Mouse (Mus musculus): Measurements from ENCODE around the gene Il2rb. TPM values are rescaled to one million over a fixed set of nuclear protein-coding genes. Genes with fewer than 3 reads are reported as not detected.

The Il2rb gene
- polyA plus RNA-seq, 1 experiment from 2014 or later = not detected

DNA sequence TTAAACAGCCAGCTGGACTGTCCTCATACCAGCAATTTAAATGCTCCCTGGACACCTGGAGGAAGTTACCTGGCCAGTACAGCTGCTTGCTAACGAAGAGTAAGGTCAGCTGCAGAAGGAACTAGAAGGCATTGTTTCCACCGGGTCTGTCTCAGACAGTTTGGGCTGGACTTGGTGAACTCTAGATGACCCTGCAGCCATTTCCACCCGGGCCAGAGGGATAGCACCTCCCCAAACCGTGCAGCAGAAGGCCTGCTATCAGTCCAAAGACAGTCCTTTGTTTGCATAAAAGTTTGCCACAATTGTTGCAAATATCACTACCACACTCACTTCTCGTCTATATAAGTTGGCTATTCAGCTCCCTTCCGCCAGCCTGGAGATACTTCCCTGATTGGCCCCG lies 23.2 kb downstream of the Il2rb start:
- no peak overlapping the region for H3K27ac ChIP-seq
- H3K27me3 ChIP-seq (ENCODE audit: insufficient read depth, poor library complexity, severe bottlenecking) = peaks cover 6% of the 10 kb centered on the region; the same call in 1 of the 2 replicates
- H3K4me1 ChIP-seq (replicated peaks) = peaks cover 17% of the 10 kb centered on the region; the same call in 1 of the 2 replicates
- WGBS = 61% methylated on average over 7 of the region's 7 CpGs
- no peak overlapping the region for H3K4me3 ChIP-seq
- no peaks in the 10 kb centered on the region for H3K36me3 ChIP-seq
- no peak for DNase-seq (ENCODE audit: low spot score)
- no peaks in the 10 kb centered on the region for H3K9me3 ChIP-seq

DNA sequence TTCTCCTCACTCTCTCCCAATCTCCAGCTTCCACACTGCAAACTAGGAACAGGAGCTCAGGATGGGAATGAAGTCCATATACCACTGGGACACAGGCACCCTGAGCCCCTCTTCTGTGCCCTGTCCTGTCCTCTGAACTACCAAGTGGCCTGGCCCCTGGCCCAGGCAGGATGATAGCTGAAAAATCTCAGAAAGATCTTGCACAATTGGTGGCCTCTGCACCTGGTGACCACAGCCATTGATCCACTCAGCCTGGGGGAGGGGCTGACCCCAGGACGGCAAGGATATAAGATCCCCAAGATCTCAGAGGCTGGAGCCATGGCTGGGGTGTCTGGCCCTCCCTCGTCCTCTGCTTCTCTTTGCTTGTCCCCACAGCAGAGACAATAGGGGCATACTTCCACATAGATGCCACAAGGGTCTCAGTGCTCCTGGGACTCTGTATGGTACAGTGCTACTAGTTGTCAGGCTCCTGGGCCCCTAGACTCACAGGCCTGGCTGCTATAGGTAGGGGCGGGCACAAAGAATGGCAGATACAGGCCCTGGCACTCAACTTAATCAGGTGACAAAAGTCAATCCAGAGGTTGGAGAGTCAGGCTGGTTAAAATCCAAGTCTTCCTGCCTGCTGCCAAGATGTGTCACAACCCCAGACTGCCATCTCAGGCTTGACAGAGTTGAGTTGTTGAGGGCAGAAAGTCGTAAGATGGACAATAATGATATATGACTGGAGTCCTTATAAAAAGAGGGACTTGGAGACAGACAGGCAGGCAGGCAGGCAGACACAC lies 24.4 kb downstream of the Il2rb start:
- Histone ChIP-seq H3K4me3 (no peak overlapping the region), H3K9me3 (no peaks in the 10 kb centered on the region), H3K36me3 (no peaks in the 10 kb centered on the region), H3K27ac (0 out of 2 replicates have a peak overlapping the region, but pooled peaks have one; percentile 2), H3K4me1 (replicated peaks) (peaks cover 17% of the 10 kb centered on the region; the same call in 1 of the 2 replicates), H3K27me3 (ENCODE audit: insufficient read depth, poor library complexity, severe bottlenecking) (peaks cover 9% of the 10 kb centered on the region; the same call in 1 of the 2 replicates)
- DNase-seq (ENCODE audit: low spot score) = no peak
- 67% methylated on average over 4 of the region's 4 CpGs for WGBS

DNA sequence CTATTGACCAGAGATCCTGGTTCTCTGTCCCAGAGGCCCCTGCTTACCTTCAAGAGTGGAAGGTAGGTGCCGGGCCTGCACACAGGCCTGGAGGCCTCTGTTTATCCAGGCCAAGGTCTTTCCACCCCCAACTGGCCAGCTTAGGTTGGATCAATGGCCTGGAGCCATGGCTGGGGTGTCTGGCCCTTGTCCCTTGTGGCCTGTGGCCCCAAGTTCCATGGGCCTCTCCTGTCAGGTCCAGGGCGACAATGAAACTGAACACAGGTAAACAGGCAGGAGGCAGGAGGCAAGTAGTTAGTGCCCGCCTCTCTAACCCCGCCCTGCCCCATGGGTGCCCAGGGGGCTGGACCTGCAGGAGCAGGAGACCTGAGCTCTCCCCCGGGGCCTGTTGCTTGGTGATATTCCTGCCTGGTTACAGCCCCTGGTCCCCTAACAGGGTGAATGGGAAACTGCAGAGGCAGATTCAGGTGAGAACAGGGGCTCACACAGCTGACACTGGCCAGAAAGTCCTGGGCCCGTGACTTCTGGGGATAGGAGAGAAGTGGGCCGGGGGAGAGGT lies 26.6 kb downstream of the Il2rb start, which contains the start of gene Tmprss6:
Tmprss6 (minus strand) TSS at position 256 of the 559 bp plus-strand sequence.
- Histone ChIP-seq H3K27ac (no peak within 1 kb of the TSS), H3K27me3 (ENCODE audit: insufficient read depth, poor library complexity, severe bottlenecking) (peaks cover 3% of the 10 kb centered on the region; the same call in 1 of the 2 replicates), H3K4me3 (no peak within 1 kb of the TSS), H3K36me3 (no peaks in the 10 kb centered on the region), H3K4me1 (replicated peaks) (peaks cover 17% of the 10 kb centered on the region; the same call in 1 of the 2 replicates), H3K9me3 (no peaks in the 10 kb centered on the region)
- 81% methylated on average over 7 of the region's 7 CpGs for WGBS
- DNase-seq (ENCODE audit: low spot score) = no peak

DNA sequence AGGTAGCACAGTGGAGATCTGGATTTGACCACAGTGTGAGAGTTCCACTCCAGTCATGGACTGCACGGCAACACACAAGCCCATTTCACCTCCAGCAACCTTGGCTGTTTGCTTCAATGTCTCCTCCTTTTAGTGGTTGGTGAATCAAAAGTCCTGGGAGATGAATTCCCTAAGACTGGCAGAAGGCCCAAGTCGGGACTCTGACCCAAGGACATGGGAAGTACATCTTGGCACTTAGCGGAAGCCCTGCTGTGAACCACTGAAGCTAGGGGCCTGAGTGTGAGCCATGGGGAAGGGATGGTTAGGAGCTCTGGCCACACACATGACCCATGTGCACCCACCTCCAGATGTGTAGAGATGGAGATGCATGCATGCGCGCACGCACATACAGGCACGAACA lies 27.5 kb downstream of the Il2rb start:
- no peak for DNase-seq (ENCODE audit: low spot score)
- no peaks in the 10 kb centered on the region for H3K9me3 ChIP-seq
- no peaks in the 10 kb centered on the region for H3K36me3 ChIP-seq
- no peak overlapping the region for H3K4me3 ChIP-seq
- 94% methylated on average over 7 of the region's 7 CpGs for WGBS
- H3K27ac ChIP-seq = no peak overlapping the region
- H3K27me3 ChIP-seq (ENCODE audit: insufficient read depth, poor library complexity, severe bottlenecking) = peaks cover 3% of the 10 kb centered on the region; the same call in 1 of the 2 replicates
- peaks cover 17% of the 10 kb centered on the region; the same call in 1 of the 2 replicates for H3K4me1 ChIP-seq (replicated peaks)

DNA sequence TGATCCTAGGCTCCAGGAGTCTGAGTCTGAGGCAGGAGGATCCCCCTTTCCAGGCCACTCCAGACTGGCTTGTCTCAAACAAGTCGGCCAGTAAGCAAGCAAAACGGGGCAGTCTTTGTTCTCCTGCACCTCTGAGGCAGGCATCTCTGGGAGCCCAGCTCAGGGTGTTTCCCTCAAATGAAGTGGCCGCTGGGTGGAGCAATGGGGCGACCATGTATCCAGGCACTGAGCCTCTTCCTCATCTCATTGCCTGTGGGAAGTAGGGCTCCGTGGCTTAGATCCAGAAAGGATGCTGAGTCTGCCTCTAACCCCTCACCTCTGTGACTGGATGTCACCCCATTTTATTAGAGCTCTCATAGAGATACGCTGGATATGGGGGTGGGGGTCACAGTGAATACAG lies 28.3 kb downstream of the Il2rb start:
- Histone ChIP-seq H3K4me1 (replicated peaks) (peaks cover 11% of the 10 kb centered on the region; the same call in 1 of the 2 replicates), H3K9me3 (no peaks in the 10 kb centered on the region), H3K27me3 (ENCODE audit: insufficient read depth, poor library complexity, severe bottlenecking) (peaks cover 7% of the 10 kb centered on the region), H3K27ac (peak overlapping the region; percentile 45), H3K36me3 (no peaks in the 10 kb centered on the region), H3K4me3 (no peak overlapping the region)
- no peak for DNase-seq (ENCODE audit: low spot score)
- WGBS = 36% methylated on average over 6 of the region's 6 CpGs

DNA sequence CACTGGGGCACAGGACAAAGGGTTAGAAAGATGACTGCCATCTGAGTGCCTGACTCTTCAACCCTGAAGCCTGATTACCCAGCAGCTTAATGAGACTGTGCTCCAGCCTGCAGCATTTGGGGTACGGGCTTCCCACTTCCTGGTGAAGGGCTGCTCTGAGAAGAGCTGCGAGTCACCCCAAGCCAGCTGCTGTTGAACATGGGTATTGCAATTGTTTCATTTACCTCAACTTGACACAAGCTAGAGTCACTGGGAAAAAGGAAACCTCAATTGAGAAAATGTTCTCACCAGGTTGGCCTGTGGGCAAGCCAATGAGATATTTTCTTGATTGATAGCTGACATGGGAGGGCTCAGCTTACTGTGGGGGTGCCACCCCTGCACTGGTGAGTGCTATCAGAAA lies 32.1 kb downstream of the Il2rb start:
- WGBS = 77% methylated on average over 2 of the region's 2 CpGs
- Histone ChIP-seq H3K9me3 (no peaks in the 10 kb centered on the region), H3K4me3 (no peak overlapping the region), H3K36me3 (no peaks in the 10 kb centered on the region), H3K27ac (no peak overlapping the region), H3K27me3 (ENCODE audit: insufficient read depth, poor library complexity, severe bottlenecking) (peaks cover 10% of the 10 kb centered on the region; the same call in 1 of the 2 replicates), H3K4me1 (replicated peaks) (no peaks in the 10 kb centered on the region)
- DNase-seq (ENCODE audit: low spot score) = no peak

DNA sequence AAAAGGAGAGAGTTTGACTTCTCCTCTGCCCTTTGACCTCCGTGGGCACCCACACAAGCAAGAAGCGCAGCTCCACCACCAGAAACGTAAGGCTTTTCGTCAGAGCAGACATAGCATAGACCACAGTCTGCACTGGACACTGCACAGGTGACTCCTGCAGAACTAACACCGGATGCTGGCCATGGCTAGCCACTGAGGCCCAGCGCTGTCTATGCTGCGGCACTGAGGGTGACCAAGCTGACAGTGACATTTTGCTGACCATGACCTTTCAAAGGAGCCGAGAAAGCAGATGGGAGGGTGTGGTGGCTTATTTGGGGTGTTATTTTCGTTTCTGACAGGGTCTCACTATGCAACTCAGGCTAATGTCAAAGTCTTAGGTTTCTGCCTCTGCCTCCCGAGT lies 37.9 kb downstream of the Il2rb start:
- Histone ChIP-seq H3K4me1 (replicated peaks) (peaks cover 4% of the 10 kb centered on the region), H3K27ac (no peak overlapping the region), H3K9me3 (no peaks in the 10 kb centered on the region), H3K27me3 (ENCODE audit: insufficient read depth, poor library complexity, severe bottlenecking) (peaks cover 6% of the 10 kb centered on the region; the same call in 1 of the 2 replicates), H3K36me3 (no peaks in the 10 kb centered on the region), H3K4me3 (no peak overlapping the region)
- DNase-seq (ENCODE audit: low spot score) = no peak
- WGBS = 80% methylated on average over 10 of the region's 10 CpGs

DNA sequence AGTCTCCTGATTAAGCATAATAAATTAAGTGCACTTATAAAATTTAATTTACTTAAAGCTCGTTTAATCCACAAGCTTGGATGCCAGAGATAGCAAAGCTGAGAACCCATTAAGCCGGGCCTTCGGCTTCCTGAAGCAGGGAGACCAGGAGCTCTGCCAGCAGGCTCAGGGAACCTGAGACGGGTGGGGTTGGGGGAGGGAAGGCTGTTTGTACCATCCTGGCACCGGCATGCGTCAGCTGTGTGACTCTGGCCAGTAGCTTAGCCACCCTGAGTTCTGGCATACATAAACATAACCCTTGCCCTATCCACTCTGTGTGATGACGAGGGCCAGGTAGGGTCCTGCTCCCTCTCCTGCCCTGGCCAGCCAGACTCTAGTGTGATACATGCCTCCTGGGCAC lies 39.0 kb downstream of the Il2rb start:
- no peaks in the 10 kb centered on the region for H3K9me3 ChIP-seq
- no peak overlapping the region for H3K4me3 ChIP-seq
- peaks cover 10% of the 10 kb centered on the region for H3K4me1 ChIP-seq (replicated peaks)
- no peak overlapping the region for H3K27ac ChIP-seq
- H3K27me3 ChIP-seq (ENCODE audit: insufficient read depth, poor library complexity, severe bottlenecking) = no peaks in the 10 kb centered on the region
- no peaks in the 10 kb centered on the region for H3K36me3 ChIP-seq
- WGBS = 67% methylated on average over 7 of the region's 7 CpGs
- DNase-seq (ENCODE audit: low spot score) = no peak

DNA sequence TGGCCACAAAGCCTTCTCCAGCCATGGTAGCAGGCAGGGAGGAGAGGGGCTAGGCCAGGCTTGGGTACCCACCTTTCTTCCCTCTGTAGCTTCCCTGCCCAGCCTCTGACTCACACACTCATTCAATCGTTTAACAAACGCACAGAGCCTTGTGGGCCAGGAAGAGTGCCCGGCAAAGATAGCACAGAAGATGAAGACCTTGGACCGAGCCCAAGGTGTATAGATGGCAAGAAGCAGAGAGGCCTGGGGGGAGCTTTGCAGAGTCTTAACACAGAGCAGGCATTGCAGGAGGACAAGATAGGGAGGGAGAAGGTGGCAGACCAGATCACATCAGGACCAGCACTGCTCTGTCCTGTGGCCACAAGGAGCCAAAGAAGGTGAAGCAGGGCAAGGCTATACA lies 39.9 kb downstream of the Il2rb start:
- Histone ChIP-seq H3K36me3 (no peaks in the 10 kb centered on the region), H3K27me3 (ENCODE audit: insufficient read depth, poor library complexity, severe bottlenecking) (no peaks in the 10 kb centered on the region), H3K27ac (no peak overlapping the region), H3K9me3 (no peaks in the 10 kb centered on the region), H3K4me1 (replicated peaks) (peaks cover 10% of the 10 kb centered on the region), H3K4me3 (no peak overlapping the region)
- WGBS = 84% methylated on average over 4 of the region's 4 CpGs
- DNase-seq (ENCODE audit: low spot score) = no peak

DNA sequence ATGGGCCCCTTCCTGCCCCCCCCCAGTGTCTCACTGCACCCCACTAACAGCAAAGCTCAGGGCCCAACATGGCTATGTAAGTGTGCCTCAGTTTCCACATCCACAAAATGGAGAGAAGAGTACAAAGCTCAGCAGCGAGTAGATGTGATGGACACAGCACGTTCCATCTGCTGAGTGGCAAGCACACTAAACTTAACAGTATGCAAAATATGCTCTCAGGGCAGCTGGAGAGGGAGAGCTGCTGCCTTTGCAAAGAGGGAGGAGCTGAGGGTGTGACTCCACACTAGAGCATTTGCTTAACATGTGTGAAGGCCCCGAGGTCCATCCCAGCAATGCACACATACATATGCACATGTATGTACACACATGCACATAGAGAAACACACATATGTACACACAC lies 42.1 kb downstream of the Il2rb start:
- Histone ChIP-seq H3K36me3 (no peaks in the 10 kb centered on the region), H3K4me3 (no peak overlapping the region), H3K4me1 (replicated peaks) (peaks cover 30% of the 10 kb centered on the region), H3K27ac (no peak overlapping the region), H3K9me3 (no peaks in the 10 kb centered on the region), H3K27me3 (ENCODE audit: insufficient read depth, poor library complexity, severe bottlenecking) (no peaks in the 10 kb centered on the region)
- DNase-seq (ENCODE audit: low spot score) = no peak
- WGBS = 90% methylated on average over 3 of the region's 3 CpGs

DNA sequence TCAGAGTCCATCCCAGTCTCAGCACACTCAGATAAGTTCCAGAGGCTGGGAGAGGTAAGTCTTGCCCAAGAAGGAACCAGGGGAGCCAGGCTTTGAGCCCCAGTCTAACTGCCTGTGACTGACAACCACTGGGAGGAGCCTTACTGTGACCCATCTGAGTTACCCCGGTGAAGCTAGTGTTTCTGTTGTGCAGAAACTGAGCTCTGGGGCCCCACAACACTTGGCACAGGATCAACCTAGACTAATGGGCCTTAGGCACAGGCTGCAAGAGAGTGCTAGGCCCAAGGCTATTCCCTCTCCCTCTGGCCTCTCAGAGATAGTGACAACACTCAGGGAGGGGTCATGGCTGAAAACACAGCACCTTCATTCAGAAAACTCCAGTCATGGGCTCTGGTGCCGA lies 43.9 kb downstream of the Il2rb start:
- 87% methylated on average over 2 of the region's 2 CpGs for WGBS
- Histone ChIP-seq H3K36me3 (no peaks in the 10 kb centered on the region), H3K4me3 (no peak overlapping the region), H3K27ac (no peak overlapping the region), H3K27me3 (ENCODE audit: insufficient read depth, poor library complexity, severe bottlenecking) (no peaks in the 10 kb centered on the region), H3K9me3 (no peaks in the 10 kb centered on the region), H3K4me1 (replicated peaks) (peaks cover 41% of the 10 kb centered on the region)
- DNase-seq (ENCODE audit: low spot score) = no peak

DNA sequence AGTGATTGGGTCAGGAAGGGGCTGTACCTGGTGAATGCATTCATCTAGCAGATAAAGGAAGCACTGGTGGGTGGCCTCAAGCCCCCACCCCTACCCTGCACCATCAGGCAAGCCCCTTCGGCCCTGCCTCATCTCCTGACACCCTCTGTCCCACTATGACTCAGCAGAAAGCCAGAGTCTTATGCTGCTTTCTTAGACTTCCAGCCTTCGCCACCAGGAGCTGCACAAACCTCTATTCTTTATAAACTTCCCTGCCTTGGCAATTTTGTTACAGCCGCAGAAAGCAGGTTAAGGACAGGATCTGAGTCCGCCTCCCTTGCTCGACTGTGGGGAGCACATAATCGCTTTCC lies 44.7 kb downstream of the Il2rb start:
- WGBS = 90% methylated on average over 6 of the region's 6 CpGs
- Histone ChIP-seq H3K4me3 (no peak overlapping the region), H3K36me3 (no peaks in the 10 kb centered on the region), H3K4me1 (replicated peaks) (peaks cover 38% of the 10 kb centered on the region), H3K9me3 (no peaks in the 10 kb centered on the region), H3K27me3 (ENCODE audit: insufficient read depth, poor library complexity, severe bottlenecking) (no peaks in the 10 kb centered on the region), H3K27ac (no peak overlapping the region)
- DNase-seq (ENCODE audit: low spot score) = no peak

DNA sequence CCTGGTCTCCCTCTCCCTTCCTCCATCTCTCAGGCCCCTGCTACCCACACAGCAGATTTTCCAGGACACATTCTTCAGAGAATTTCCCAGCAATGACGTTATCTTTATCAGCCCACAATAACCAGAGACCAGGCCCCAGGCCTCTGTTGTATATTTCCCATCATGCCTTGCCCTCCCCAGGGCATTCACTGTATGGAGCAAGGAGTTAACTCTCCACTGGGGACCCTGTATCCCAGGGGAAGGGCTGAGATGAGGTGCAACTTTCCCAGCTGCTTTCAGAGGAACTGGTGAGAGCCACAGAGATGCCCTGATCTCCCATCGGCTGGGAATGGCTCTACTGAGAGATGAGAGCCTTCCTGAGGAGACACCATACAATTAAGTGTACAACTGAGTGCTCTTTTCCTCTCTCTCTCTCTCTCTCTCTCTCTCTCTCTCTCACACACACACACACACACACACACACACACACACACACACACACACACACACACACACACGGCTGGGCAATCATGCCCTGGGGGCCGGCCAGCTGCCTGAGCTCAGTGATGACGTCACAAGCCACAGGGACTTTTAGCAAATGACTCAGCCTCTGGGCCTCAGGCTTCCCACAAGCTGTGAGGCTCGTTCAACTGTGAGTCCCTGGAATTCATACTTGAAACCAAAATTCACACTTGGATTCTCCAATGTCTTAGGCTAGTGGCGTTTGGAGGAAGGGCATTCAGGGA lies 45.2 kb downstream of the Il2rb start:
- no peaks in the 10 kb centered on the region for H3K27me3 ChIP-seq (ENCODE audit: insufficient read depth, poor library complexity, severe bottlenecking)
- H3K9me3 ChIP-seq = no peaks in the 10 kb centered on the region
- peak overlapping the region; percentile 82 for H3K27ac ChIP-seq
- DNase-seq (ENCODE audit: low spot score) = no peak
- H3K36me3 ChIP-seq = no peaks in the 10 kb centered on the region
- WGBS = 46% methylated on average over 7 of the region's 7 CpGs
- no peak overlapping the region for H3K4me3 ChIP-seq
- H3K4me1 ChIP-seq (replicated peaks) = peaks cover 38% of the 10 kb centered on the region

All from hindbrain, embryonic 10.5 days (tissue).